Mouse (Mus musculus): ENCODE measurements around the gene Sgcd.

- no peak for TF ChIP-seq CTCF (IDR thresholded peaks at IDR 0.05; ENCODE audit: insufficient read depth, low read depth, low read length)
- no peak for TF ChIP-seq POLR2A (IDR thresholded peaks at IDR 0.05; ENCODE audit: insufficient read depth, low read depth, low read length)
Measured at GRCm38 (mm10) chr11:47981108-47981507, 7.7 kb downstream of the Sgcd start.

All from olfactory bulb, adult 2 months (tissue).